Mouse (Mus musculus): ENCODE measurements at regions not wholly inside any gene's neighbourhood (a gene's known extent, or its start where the extent isn't known, plus 50 kb on each side); places are given as distances from the start of the nearest gene placed in this dataset.
"Not testable (repeated sequence)": the region's sequence is repeated elsewhere in the genome, so short reads cannot be mapped to it uniquely, and the experiment has no call there.

- H3K27ac ChIP-seq (ENCODE audit: low read depth, low read length), result no peak overlapping the region
- no peak for TF ChIP-seq CTCF (IDR thresholded peaks at IDR 0.05; ENCODE audit: low read depth)
- no peak overlapping the region for H3K4me2 ChIP-seq (replicated peaks; ENCODE audit: low read depth)
- H3K4me3 ChIP-seq (ENCODE audit: low read depth, low read length), result no peak overlapping the region
- no peaks in the 10 kb centered on the region for H3K4me1 ChIP-seq (replicated peaks; ENCODE audit: control insufficient read depth, insufficient read depth, low read length)
- H3K36me3 ChIP-seq (ENCODE audit: control insufficient read depth, insufficient read depth), result no peaks in the 10 kb centered on the region
- no peak for ATAC-seq
- no peaks in the 10 kb centered on the region for H3K27me3 ChIP-seq (replicated peaks; ENCODE audit: control insufficient read depth, insufficient read depth, low read length)
- no peaks in the 10 kb centered on the region for H3K9me3 ChIP-seq (ENCODE audit: control insufficient read depth)
- no peak overlapping the region for H3K9ac ChIP-seq (ENCODE audit: low read depth, low read length)
- WGBS, result 87% methylated on average over 6 of the region's 6 CpGs
Measured at GRCm38 (mm10) chr1:83830025-83830645, 422.1 kb upstream of the Sphkap start.

GRCm38 (mm10) chr1:83811162-83811561, 403.2 kb upstream of the Sphkap start:
- H3K9ac ChIP-seq (ENCODE audit: low read depth, low read length); ATAC-seq; H3K27me3 ChIP-seq (replicated peaks; ENCODE audit: control insufficient read depth, insufficient read depth, low read length); H3K9me3 ChIP-seq (ENCODE audit: control insufficient read depth); H3K4me3 ChIP-seq (ENCODE audit: low read depth, low read length); H3K4me1 ChIP-seq (replicated peaks; ENCODE audit: control insufficient read depth, insufficient read depth, low read length); H3K27ac ChIP-seq (ENCODE audit: low read depth, low read length); H3K36me3 ChIP-seq (ENCODE audit: control insufficient read depth, insufficient read depth); H3K4me2 ChIP-seq (replicated peaks; ENCODE audit: low read depth): not testable (repeated sequence)
- 48% methylated on average over 5 of the region's 6 CpGs for WGBS
- peak; percentile 65 for TF ChIP-seq CTCF (IDR thresholded peaks at IDR 0.05; ENCODE audit: low read depth)

GRCm38 (mm10) chr1:83808432-83808831, 400.4 kb upstream of the Sphkap start:
- H3K4me2 ChIP-seq (replicated peaks; ENCODE audit: low read depth), result no peak overlapping the region
- no peak for ATAC-seq
- no peaks in the 10 kb centered on the region for H3K4me1 ChIP-seq (replicated peaks; ENCODE audit: control insufficient read depth, insufficient read depth, low read length)
- no peak for TF ChIP-seq CTCF (IDR thresholded peaks at IDR 0.05; ENCODE audit: low read depth)
- WGBS, result 79% methylated on average over 6 of the region's 6 CpGs
- no peak overlapping the region for H3K4me3 ChIP-seq (ENCODE audit: low read depth, low read length)
- no peaks in the 10 kb centered on the region for H3K36me3 ChIP-seq (ENCODE audit: control insufficient read depth, insufficient read depth)
- no peak overlapping the region for H3K27ac ChIP-seq (ENCODE audit: low read depth, low read length)
- H3K9me3 ChIP-seq (ENCODE audit: control insufficient read depth), result no peaks in the 10 kb centered on the region
- no peak overlapping the region for H3K9ac ChIP-seq (ENCODE audit: low read depth, low read length)
- H3K27me3 ChIP-seq (replicated peaks; ENCODE audit: control insufficient read depth, insufficient read depth, low read length), result no peaks in the 10 kb centered on the region

- Histone ChIP-seq H3K9ac (ENCODE audit: low read depth, low read length) (no peak overlapping the region), H3K4me3 (ENCODE audit: low read depth, low read length) (no peak overlapping the region), H3K9me3 (ENCODE audit: control insufficient read depth) (no peaks in the 10 kb centered on the region), H3K4me1 (replicated peaks; ENCODE audit: control insufficient read depth, insufficient read depth, low read length) (no peaks in the 10 kb centered on the region), H3K27ac (ENCODE audit: low read depth, low read length) (no peak overlapping the region), H3K36me3 (ENCODE audit: control insufficient read depth, insufficient read depth) (no peaks in the 10 kb centered on the region), H3K4me2 (replicated peaks; ENCODE audit: low read depth) (no peak overlapping the region), H3K27me3 (replicated peaks; ENCODE audit: control insufficient read depth, insufficient read depth, low read length) (no peaks in the 10 kb centered on the region)
- no peak for TF ChIP-seq CTCF (IDR thresholded peaks at IDR 0.05; ENCODE audit: low read depth)
- 33% methylated on average over 2 of the region's 2 CpGs for WGBS
- ATAC-seq, result no peak
Measured at GRCm38 (mm10) chr1:83803345-83804041, 395.5 kb upstream of the Sphkap start.

GRCm38 (mm10) chr1:83801759-83802158, 393.8 kb upstream of the Sphkap start:
- Histone ChIP-seq H3K9me3 (ENCODE audit: control insufficient read depth) (no peaks in the 10 kb centered on the region), H3K9ac (ENCODE audit: low read depth, low read length) (no peak overlapping the region), H3K27ac (ENCODE audit: low read depth, low read length) (no peak overlapping the region), H3K4me3 (ENCODE audit: low read depth, low read length) (no peak overlapping the region), H3K4me1 (replicated peaks; ENCODE audit: control insufficient read depth, insufficient read depth, low read length) (no peaks in the 10 kb centered on the region), H3K4me2 (replicated peaks; ENCODE audit: low read depth) (no peak overlapping the region), H3K27me3 (replicated peaks; ENCODE audit: control insufficient read depth, insufficient read depth, low read length) (no peaks in the 10 kb centered on the region), H3K36me3 (ENCODE audit: control insufficient read depth, insufficient read depth) (no peaks in the 10 kb centered on the region)
- ATAC-seq, result no peak
- no peak for TF ChIP-seq CTCF (IDR thresholded peaks at IDR 0.05; ENCODE audit: low read depth)

- no peak for TF ChIP-seq CTCF (IDR thresholded peaks at IDR 0.05; ENCODE audit: low read depth)
- Histone ChIP-seq H3K4me2 (replicated peaks; ENCODE audit: low read depth) (no peak overlapping the region), H3K4me1 (replicated peaks; ENCODE audit: control insufficient read depth, insufficient read depth, low read length) (no peaks in the 10 kb centered on the region), H3K27ac (ENCODE audit: low read depth, low read length) (no peak overlapping the region), H3K36me3 (ENCODE audit: control insufficient read depth, insufficient read depth) (no peaks in the 10 kb centered on the region), H3K9ac (ENCODE audit: low read depth, low read length) (no peak overlapping the region), H3K4me3 (ENCODE audit: low read depth, low read length) (no peak overlapping the region), H3K9me3 (ENCODE audit: control insufficient read depth) (no peaks in the 10 kb centered on the region), H3K27me3 (replicated peaks; ENCODE audit: control insufficient read depth, insufficient read depth, low read length) (no peaks in the 10 kb centered on the region)
- WGBS, result 25% methylated on average over 7 of the region's 7 CpGs
- ATAC-seq, result no peak
Measured at GRCm38 (mm10) chr1:83796961-83797891, 389.2 kb upstream of the Sphkap start.
